Mouse (Mus musculus): ENCODE results near the gene Aktip. TPM values are rescaled to one million over a fixed set of nuclear protein-coding genes. Genes with fewer than 3 reads are reported as not detected.

Aktip gene
- polyA plus RNA-seq, 1 experiment: 72.0 TPM

DNA sequence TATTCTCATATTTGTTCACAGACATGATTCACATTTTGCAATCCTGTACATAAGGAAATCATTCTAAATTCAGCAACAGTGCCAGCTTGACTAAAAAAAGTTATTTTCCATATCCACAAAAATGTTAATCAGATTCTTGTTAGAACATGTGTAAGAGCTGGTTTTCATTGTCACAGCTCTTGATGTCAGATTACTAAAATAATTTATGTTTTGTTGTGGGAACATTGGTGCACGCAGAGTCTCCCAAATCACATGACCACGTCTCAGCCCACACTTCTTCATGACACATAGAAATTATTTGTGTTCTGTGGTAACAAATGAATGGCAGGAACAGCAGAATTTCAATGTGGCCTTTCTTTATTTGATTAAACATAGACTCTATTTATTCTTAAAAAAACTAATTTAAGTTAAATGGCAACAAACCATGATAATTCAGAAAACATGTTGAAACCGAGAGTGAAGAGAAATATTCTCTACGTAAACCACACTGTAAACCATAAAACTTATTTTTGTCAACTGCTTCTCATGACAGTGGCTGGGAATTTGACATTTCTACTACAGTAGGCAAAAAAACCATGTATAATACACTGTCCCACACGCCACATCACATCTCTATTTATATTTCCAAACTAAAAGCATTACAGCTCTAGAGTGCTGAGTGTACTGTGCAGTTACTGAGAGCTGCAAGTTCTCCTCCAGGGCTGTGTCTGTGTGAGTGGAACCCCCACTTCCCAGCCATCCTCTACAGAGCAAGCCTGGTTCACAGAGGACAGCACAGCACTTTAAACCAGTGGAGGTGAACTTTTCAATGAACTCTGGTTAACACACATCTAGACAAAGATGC, 17.5 kb upstream of the Aktip start:
- DNase-seq (ENCODE audit: low read depth): no peak
- TF ChIP-seq CTCF (IDR thresholded peaks at IDR 0.05; ENCODE audit: borderline replicate concordance, extremely low read depth, insufficient read depth, insufficient read length): no peak

DNA sequence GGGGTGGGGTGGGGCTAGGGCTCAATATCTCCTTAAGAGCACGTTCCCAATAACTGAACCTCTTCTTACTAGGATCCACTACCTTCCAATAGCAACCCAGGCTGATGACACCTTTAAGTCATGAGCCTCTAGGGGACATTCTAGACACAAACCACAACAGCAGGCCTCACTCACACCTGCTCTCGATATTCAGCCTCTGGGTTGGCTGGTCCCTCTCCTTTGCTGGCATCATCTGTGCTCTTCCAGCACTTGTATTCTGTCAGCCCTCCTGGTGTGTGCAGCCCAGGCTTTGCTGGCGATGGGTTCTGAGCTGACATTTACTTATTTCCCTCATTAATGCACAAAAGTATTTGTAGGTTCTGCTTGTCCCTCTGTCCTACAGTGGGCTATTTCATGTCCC, 14.5 kb upstream of the Aktip start:
- TF ChIP-seq POLR2A (IDR thresholded peaks at IDR 0.05; ENCODE audit: borderline replicate concordance, extremely low read depth, insufficient read depth, insufficient read length, poor library complexity, severe bottlenecking) (no peak), CTCF (IDR thresholded peaks at IDR 0.05; ENCODE audit: borderline replicate concordance, extremely low read depth, insufficient read depth, insufficient read length) (no peak)
- DNase-seq (ENCODE audit: low read depth): no peak

DNA sequence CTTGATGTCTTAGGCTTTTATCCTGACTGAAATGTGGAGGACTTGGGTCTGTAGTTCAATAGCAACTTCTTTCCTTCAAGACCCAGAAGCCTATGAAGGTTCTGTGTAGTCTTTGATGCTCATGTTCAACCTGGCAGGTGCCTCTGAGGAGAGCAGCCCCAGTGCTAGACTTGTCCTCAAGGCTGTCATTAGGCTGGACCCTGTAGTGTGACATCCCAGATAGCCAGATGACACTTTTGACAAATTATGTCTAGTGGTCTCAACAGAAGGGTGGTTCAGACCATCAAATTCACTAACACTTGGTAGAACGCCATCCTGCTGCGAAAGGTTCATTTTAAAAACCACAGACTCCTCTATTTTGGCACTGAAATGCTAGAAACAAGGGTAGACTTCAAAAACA, 13.2 kb upstream of the Aktip start:
- DNase-seq (ENCODE audit: low read depth): no peak
- TF ChIP-seq POLR2A (IDR thresholded peaks at IDR 0.05; ENCODE audit: borderline replicate concordance, extremely low read depth, insufficient read depth, insufficient read length, poor library complexity, severe bottlenecking): no peak
- TF ChIP-seq CTCF (IDR thresholded peaks at IDR 0.05; ENCODE audit: borderline replicate concordance, extremely low read depth, insufficient read depth, insufficient read length): no peak

DNA sequence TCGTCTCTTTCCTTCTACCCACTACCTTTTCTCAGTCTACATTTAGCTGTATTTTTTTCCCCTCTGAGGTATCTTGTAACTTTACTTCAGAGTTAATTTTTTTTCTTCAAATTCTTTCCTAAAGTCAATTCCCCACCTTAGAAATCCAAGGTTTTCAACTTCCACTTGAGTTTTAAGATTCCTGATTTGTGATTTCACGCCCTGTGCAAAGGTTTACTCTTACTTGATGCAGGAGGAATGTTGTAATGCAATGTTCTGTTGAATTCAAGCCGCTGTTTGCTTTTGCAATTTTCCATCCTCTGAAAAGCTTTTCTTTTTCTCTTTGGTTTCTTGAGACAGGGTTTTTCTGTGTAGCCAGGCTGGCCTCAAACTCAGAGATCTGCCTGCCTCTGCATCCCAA, 9.9 kb upstream of the Aktip start:
- TF ChIP-seq CTCF (IDR thresholded peaks at IDR 0.05; ENCODE audit: borderline replicate concordance, extremely low read depth, insufficient read depth, insufficient read length) (no peak), POLR2A (IDR thresholded peaks at IDR 0.05; ENCODE audit: borderline replicate concordance, extremely low read depth, insufficient read depth, insufficient read length, poor library complexity, severe bottlenecking) (no peak)
- no peak for DNase-seq (ENCODE audit: low read depth)

DNA sequence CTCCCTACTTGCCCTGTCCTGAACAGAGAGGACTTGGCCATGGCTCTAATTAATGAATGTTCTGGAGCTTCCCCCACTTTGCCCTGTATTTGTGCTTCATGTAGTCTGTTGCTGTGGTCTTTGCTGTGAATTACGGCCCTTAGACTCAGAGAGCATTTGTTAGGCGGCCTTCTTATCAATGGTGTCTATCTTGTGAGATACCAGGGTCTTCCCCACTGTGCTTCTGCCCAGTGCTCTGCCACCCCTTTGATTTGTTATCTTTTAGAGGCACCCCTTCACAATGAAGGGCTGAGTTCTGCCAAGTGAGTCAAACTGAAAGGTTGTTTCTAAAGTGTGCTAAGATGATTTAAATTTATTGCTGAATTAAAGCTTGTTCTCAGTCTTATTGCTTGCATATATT, 7.9 kb upstream of the Aktip start:
- DNase-seq (ENCODE audit: low read depth): no peak
- TF ChIP-seq POLR2A (IDR thresholded peaks at IDR 0.05; ENCODE audit: borderline replicate concordance, extremely low read depth, insufficient read depth, insufficient read length, poor library complexity, severe bottlenecking) (no peak), CTCF (IDR thresholded peaks at IDR 0.05; ENCODE audit: borderline replicate concordance, extremely low read depth, insufficient read depth, insufficient read length) (no peak)

DNA sequence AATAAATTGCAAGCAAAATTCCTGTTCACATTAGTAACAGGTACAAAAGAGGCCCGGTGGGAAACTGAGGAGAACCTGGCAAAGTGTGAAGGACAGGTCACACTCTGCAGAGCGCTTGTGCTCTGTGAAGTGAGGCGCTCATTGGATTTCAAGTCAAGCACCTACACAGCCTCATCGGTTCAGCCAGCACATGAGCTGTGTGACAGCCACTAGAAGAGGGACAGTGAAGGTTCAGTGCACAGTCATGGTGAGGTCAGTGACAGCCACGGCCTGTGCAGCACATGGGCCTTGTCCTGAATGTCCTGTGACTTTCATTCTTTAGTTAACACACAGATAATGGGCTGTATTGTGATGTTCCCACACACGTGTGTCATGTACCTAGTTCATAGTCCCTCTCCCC, 6.1 kb upstream of the Aktip start:
- TF ChIP-seq CTCF (IDR thresholded peaks at IDR 0.05; ENCODE audit: borderline replicate concordance, extremely low read depth, insufficient read depth, insufficient read length): no peak
- no peak for TF ChIP-seq POLR2A (IDR thresholded peaks at IDR 0.05; ENCODE audit: borderline replicate concordance, extremely low read depth, insufficient read depth, insufficient read length, poor library complexity, severe bottlenecking)
- no peak for DNase-seq (ENCODE audit: low read depth)

DNA sequence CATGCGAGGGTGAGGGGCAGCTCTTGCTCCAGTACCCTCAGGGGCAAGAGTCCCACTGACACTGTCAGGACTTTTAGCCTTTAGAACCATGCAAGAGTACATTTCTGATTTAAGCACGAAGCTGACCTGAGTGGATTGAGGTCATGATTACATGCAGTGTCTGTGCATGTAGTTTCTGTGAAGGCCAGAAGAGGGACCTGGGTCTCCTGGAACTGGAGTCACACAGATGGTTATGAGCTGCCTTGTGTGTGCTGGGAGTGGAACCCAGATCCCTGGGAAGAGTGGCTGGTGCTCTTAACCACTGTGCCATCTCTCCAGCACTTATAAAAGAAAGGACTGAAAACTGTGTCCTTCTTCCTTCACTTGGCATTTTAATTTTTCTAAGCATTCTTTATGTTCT, 1.4 kb upstream of the Aktip start:
- TF ChIP-seq POLR2A (IDR thresholded peaks at IDR 0.05; ENCODE audit: borderline replicate concordance, extremely low read depth, insufficient read depth, insufficient read length, poor library complexity, severe bottlenecking) (no peak), CTCF (IDR thresholded peaks at IDR 0.05; ENCODE audit: borderline replicate concordance, extremely low read depth, insufficient read depth, insufficient read length) (no peak)
- DNase-seq (ENCODE audit: low read depth): no peak

DNA sequence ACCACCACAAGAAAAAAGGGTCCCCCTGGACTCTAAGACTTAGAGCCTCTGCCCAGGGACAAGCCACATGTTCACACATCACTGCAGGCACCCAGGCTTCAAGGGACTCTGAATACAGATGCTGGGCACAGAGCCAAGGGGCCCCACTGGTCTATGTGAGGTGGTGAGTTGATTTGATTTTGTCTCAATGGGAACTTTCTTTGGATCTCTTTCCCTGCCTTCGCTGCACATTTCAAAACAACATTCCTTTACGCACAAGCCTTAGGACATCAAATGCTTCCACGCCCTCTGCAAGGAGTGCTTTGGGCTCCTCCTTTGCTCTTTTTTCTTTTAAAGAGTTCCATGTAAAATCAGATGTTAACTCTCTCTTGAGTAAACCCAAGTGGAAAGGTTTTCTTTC, 1.7 kb downstream of the Aktip start:
- no peak for DNase-seq (ENCODE audit: low read depth)
- TF ChIP-seq POLR2A (IDR thresholded peaks at IDR 0.05; ENCODE audit: borderline replicate concordance, extremely low read depth, insufficient read depth, insufficient read length, poor library complexity, severe bottlenecking) (no peak), CTCF (IDR thresholded peaks at IDR 0.05; ENCODE audit: borderline replicate concordance, extremely low read depth, insufficient read depth, insufficient read length) (no peak)

DNA sequence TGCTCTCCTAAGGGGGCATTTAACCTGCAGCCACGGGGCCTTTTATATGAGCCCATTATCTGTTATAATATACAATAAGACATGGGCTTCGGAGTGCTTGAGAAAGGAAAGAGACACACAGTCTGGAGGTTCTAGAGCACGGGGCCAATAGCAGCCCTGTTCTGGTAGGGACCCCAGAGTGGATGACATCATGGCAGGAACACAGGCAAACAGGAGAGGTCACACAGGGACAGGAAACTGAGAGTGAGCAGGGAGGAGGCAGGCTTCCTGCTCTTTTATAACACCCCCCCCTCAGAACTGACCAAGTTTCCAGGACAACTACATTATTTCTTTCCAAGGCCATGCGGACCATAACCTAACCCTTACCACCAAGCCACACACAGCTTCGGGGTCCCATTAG, 2.5 kb downstream of the Aktip start:
- no peak for DNase-seq (ENCODE audit: low read depth)

DNA sequence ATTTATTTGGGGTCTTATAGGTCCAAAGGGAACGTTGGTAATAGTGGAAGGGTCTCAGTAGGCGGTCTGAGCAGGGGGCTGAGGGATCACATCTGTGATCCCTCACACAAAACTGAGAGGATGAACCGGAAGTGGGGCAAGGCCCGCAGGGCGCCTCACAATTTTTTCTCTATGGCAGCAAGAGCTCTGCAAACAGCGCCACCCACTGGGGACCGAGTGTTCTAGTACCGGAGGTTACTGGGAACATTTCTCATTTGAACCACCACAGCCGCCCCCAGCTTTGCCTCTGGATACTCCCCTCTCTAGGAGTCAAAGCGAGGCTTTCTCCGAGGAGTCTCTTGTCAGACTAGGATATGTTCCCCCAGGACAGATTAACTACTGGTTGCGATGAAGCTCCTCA, 3.1 kb downstream of the Aktip start:
- TF ChIP-seq POLR2A (IDR thresholded peaks at IDR 0.05; ENCODE audit: borderline replicate concordance, extremely low read depth, insufficient read depth, insufficient read length, poor library complexity, severe bottlenecking) (no peak), CTCF (IDR thresholded peaks at IDR 0.05; ENCODE audit: borderline replicate concordance, extremely low read depth, insufficient read depth, insufficient read length) (peak; percentile 2; the same call in 1 of the 2 replicates)
- DNase-seq (ENCODE audit: low read depth): no peak

More for the DNA sequence above, 2.5 kb downstream of the Aktip start:
- TF ChIP-seq CTCF (IDR thresholded peaks at IDR 0.05; ENCODE audit: borderline replicate concordance, extremely low read depth, insufficient read depth, insufficient read length): no peak
- no peak for TF ChIP-seq POLR2A (IDR thresholded peaks at IDR 0.05; ENCODE audit: borderline replicate concordance, extremely low read depth, insufficient read depth, insufficient read length, poor library complexity, severe bottlenecking)

DNA sequence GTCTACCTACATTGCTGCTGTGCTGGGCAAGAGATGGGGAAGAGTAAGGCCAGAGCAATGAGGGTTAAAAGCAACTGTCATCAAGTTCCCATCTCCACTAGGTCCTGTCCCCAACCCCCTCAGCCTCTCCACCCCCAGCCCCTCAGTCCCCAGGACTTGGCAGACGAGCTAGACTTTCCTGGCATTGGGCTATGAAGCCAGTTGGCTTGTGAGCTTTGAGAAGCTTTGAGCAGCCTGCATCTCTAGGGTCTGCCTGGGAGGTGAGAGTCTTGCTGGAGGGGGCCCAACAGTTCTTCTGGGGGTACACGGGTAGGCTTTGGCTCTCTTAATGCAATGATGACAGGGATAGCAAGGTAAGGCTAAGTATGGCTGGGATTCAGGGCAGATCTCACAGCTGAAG, 5.7 kb downstream of the Aktip start:
- no peak for DNase-seq (ENCODE audit: low read depth)
- no peak for TF ChIP-seq POLR2A (IDR thresholded peaks at IDR 0.05; ENCODE audit: borderline replicate concordance, extremely low read depth, insufficient read depth, insufficient read length, poor library complexity, severe bottlenecking)
- no peak for TF ChIP-seq CTCF (IDR thresholded peaks at IDR 0.05; ENCODE audit: borderline replicate concordance, extremely low read depth, insufficient read depth, insufficient read length)

DNA sequence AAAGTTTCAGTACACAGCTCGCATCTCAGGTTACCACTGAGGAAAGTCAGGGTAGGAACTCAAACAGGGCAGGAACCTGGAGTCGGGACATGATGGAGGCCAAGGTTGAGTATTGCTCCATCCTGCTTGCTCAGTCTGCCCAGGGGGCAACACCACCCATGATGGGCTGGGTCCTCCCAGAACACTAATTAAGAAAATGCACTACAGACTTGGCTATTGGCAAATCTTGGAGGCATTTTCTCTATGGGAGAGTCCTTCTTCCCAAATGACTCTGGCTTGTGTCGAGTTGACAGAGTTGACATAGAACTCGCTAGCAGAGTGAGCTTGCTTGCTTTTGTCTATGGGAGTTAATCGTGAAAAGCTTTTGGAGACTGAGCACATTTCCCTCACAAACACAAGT, 6.8 kb downstream of the Aktip start:
- TF ChIP-seq CTCF (IDR thresholded peaks at IDR 0.05; ENCODE audit: borderline replicate concordance, extremely low read depth, insufficient read depth, insufficient read length): no peak
- no peak for TF ChIP-seq POLR2A (IDR thresholded peaks at IDR 0.05; ENCODE audit: borderline replicate concordance, extremely low read depth, insufficient read depth, insufficient read length, poor library complexity, severe bottlenecking)
- DNase-seq (ENCODE audit: low read depth): no peak

All from brain, embryonic 14.5 days (tissue).